Mouse (Mus musculus): ENCODE results near the gene Tuba1b.
"Not testable (repeated sequence)": the region's sequence is repeated elsewhere in the genome, so short reads cannot be mapped to it uniquely, and the experiment has no call there.

Tuba1b gene

DNA sequence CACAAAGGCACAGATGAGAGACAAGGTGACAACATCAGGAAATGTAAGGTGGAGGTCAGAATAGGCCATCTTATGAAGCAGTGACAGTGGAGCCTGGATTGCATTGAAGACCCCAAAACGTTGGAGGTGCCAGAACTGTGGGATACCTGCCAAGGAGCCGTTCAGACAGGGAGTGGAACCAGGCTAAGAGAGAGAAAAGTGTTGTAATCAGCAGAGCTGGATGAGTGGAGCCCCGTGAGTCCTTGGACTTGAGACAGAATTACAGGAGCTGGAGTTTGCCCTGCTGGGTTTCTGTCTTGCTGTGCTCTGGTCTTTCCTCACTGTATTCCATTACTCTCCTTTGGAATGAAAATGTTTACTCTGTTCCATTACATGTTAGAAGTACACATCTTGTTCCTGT lies 11.8 kb downstream of the Tuba1b start:
- DNase-seq = peak; percentile 73 to 80

DNA sequence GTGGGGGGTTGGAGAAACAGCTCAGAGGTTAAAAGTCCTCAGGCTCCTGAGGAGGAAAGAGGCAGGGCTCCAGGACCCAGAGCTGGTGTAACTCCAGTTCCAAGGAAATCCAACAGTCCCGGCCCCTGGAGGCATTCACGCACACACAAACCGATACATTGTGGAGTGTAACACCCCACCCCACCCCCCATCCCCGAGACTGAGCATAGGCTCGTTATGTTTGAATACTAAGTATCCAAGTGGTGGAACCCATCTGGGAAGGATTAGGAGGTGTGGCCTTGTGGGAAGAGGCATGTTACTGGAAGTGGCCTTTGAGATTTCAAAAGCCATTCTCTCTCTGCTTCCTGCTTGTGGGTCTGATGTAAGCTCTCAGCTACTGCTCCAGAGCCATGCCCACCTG lies 12.9 kb downstream of the Tuba1b start:
- DNase-seq = no peak

DNA sequence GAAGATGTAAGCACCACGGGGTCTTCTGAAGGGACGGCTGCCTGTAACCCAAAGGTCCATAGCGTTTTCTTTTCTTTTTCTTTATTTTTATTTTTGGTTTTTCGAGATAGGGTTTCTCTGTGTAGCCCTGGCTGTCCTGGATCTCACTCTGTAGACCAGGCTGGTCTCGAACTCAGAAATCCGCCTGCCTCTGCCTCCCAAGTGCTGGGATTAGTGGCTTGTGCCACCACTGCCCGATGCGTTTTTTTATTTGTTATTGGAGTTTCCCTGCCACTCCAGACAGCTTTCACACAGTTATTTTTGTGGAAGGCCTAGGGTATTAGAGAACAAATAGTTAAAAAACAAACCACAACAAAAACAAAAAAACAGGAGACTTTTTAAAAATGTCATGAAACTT lies 15.9 kb downstream of the Tuba1b start:
- not testable (repeated sequence) for DNase-seq

DNA sequence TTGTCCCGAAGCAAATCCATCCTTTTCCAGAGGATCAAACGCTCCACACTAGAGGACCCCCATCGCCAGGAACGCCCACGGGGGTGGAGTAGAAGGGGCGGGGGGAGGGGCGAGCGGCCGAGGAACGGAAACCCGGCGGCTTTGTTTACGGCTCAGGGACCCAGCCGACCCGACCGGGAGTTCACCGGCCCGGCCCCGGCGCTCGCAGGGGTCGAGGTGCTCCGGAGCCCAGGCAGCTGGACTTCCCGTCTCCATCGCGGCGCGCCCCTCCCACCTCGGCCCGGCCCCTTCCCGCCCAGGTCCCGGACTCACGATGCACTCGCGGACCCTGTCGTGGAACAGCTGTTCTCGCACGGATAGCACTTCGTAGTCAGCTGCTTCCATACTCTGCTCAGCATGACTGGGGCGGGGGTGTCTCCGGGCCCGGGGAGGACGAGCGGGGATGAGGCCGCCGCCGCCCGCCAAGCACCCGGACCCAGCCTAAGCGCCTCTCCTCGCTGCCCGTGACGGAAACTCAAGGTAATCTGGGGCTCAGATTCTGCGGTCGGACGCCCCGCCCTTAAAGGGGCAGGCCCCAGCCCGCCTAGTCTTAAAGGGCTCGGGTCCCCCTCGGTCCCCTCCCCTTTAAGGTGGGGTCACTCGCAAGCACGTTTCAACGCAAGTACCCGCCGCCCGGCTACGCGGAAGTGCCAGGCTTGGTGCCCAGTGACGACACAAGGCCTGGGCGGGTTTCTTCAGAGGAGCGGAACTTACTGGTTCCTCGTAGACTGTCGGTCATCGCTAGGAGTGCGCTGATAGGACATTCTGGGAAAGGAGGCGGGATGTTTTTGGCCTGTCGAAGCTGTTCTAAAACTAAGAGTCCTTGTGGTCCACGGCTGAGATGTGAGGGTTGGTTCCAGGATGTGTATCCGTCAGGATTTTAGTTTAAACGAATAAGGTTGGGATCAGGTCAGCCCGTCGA lies 16.5 kb downstream of the Tuba1b start, which contains the start of gene Lmbr1l:
Lmbr1l (minus strand) TSS at position 694 of the 961 bp plus-strand sequence.
- peak; percentile 99 to 100 for DNase-seq

DNA sequence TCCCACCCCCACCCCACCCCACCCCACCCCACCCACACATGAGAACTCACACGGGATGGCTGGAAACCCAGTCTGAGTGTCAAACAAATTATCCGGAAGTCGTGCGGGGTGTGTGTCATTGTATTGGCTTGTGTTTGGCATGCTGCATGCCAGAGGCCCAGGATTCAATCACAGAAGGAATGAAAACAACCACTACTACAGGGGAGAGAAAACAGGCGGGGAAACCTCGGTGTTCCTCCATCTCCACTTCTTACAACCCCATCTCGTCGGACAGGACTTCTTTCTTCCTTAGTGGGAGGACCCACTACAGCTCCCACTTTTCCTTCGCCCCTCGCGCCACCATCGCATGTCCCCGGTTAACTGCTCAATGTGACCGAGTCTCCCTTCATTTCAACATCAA lies 17.3 kb downstream of the Tuba1b start:
- no peak for DNase-seq

DNA sequence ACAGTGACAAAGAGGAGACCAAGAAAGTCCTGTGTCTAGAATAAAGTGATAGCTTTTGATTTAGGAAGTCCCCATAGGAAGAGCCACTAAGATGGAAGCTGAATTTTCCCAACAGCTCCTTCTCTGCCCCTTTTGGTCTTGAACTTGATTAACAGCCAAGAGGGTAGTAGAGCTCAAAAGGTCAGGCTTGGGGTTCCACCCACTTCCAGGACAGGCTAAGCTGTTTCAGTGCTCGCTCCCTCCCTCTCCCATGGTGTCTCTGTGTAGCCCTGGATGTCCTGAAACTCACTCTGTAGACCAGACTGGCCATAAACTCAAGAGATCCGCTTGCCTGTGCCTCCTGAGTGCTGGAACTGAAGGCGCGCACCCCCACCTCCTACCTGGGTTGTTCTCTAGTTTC lies 18.3 kb downstream of the Tuba1b start:
- DNase-seq = peak in 1 of 2 experiments; percentile 42

DNA sequence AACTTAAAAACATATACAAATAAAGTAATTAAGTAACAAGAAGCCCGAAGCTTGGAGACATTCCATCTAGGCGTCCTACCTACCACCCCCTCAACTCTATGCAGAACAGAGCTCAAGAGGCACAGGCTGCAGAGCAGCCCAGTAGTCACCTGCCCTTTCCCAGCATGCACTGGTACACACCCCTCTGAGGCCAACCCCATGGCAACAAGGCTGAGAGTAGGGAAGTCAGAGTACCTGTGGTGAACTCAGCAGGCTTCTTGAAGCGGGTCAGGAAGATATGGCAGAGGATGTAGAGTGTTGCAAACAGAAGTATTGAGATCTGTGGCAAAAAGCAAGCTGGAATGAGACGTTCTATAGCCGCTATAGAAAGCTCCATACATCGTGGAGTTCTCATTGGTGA lies 19.5 kb downstream of the Tuba1b start:
- no peak for DNase-seq

DNA sequence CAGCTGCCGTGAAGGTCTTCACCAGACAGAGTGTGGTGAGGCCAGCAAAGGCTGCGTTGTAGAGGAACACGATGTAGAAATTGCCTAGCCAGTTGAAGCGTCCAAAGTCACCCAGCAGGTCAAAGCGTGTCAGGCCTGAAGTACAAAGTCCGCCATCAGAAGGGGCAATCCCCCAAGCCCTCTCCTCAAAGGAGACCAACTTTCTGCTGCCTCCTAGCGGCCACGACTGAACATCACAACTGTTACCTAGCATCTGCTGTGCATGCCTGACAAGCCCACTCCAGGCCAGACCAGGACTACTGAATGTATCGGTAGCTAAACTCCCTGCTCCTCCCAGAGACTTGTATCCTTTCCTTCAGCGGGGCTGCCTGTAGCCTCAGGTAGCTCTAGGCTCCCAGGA lies 29.7 kb downstream of the Tuba1b start:
- DNase-seq = peak; percentile 34 to 73

DNA sequence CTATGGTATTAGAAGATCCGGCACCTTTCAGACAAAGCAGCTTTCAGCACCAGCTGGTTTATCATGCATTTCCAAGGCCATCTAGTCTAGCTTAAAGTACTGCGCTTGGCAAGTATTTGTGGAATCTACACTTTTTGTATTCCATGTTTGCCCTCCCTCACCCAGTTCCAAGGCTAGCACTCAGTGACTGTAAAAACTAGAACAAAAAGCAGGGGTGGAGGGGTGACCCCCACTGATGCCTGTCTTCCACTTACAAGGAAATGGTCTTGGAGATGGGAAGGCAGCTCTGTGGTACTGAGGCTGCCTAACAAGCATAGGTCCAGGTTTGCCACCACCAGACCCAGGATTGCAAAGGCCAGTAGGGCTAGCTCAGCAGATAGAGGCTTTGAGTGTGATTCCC lies 31.8 kb downstream of the Tuba1b start:
- DNase-seq = no peak

DNA sequence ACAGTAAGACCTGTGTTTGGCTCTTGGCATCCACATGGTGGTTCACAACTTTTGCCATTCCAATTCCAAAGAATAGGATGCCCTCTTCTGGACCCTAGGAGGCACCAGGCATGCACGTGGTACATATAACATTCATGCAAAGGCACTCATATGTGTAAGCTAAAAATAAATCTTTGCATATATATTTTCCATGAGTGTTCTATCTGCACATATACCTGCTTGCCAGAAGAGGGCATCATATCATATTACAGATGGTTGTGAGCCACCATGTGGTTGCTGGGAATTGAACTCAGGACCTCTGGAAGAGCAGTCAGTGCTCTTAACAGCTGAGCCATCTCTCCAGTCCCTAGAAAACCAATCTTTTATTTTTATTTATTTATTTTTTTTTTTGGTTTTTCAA lies 32.8 kb downstream of the Tuba1b start:
- no peak for DNase-seq

DNA sequence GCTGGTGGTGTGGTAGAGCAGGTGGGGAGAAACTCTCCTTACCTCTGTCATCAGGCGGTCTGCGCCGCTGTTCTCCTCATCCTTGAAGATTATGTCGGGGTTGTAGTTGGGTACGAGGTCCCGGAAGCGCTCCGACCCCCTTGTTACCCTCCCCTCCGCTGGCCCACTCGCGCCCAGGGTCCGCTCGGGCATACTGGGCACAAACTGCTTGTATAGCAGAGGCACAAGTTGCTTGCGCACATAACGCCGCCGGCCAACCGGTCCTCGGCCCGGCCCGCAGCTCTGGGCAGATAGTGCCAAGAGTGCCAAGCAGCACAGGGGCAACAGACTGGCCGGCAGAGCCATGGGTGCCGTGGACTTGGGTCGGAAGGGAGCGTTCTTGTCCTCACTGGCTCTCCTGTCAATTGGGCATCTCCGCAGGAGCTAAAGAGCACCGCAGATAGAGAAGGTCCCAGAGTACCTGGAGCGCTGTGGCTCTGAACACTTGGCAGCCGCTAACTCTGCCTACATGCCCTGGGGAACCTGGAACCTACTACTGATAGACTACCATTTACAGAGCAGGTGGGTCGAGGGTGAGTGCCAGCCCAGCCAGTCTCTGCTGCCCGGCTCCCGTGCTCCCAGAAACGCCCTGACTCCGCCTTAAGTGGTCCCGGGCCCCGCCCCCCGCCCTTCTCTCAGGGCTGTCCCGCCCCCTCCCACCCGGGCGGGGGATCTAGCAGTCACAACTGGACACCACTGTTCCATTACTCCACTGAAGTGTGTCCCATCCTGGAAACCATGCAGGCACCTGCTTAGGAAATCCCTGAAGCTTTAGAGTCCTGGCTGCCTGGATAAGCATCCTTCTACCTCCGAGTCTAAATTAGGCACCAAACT lies 36.2 kb downstream of the Tuba1b start, which contains the start of gene Dhh:
Dhh (minus strand) TSS at position 613 of the 873 bp plus-strand sequence.
- peak; percentile 37 to 66 for DNase-seq

DNA sequence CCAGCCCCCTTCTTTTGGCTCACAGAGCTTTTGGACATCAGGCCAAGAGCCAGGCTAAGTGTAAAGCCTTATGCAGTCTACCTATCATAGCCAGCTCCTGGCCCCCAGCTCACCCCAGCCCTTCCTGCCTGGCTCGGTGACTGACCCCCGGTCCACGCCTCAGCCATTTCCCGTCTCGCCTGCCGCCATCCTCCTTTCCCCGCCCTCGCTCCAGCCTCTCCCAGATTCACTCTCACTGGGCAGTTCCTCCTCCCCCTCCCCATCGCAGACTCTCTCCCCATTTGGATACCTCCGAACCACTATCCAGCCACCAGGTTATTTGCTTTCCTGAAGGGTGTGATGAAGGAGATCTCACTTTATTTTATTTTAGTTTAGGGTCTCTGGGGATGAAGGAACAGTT lies 36.9 kb downstream of the Tuba1b start:
- peak; percentile 49 to 57 for DNase-seq

DNA sequence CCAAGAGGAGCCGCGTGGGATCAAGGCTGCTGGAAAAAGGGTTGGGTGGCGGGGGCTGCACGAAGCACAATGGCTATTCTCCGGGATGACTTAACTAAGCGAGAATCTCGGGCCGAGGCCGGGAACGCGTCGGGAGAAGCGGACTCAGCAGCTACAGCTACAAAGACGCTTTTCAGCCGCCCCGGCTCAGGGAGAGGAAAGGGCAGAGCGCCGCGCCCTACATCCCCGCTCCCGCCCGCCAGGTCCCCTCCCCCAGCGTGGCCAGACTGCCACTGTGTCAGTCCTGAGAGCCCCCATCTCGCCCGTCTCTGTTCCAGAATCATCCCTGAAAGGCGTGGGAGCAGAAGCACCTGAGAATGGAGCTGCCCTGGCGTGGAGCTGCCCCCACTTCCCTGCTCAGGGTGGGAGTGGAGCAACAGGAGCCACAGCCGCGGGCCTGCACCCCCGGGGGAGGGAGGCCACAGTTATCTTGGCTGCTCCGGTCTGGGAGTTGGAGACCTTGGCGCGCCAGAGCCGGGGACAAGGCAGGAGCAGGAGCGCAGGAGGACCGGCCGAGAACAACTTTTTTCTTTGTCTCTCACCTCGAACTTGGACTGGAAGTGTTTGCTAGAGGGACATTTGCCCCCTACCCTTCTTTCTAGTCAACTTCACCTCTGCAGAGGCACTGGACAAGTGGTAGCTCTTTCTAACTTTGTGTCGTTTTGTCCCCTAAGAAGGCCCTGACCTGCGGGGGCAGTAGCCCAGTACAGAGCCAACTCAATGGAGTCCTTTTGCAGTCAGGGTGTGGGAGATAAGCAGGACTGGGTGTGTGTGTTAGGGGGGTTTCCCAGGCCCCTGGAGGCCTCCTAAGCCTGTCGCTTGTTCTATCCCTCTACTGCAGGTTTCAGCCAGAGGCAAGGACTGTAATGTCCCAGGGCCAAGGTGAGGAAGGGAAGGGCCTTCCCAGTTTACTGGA lies 38.5 kb downstream of the Tuba1b start:
- DNase-seq = peak in 1 of 2 experiments; percentile 55

DNA sequence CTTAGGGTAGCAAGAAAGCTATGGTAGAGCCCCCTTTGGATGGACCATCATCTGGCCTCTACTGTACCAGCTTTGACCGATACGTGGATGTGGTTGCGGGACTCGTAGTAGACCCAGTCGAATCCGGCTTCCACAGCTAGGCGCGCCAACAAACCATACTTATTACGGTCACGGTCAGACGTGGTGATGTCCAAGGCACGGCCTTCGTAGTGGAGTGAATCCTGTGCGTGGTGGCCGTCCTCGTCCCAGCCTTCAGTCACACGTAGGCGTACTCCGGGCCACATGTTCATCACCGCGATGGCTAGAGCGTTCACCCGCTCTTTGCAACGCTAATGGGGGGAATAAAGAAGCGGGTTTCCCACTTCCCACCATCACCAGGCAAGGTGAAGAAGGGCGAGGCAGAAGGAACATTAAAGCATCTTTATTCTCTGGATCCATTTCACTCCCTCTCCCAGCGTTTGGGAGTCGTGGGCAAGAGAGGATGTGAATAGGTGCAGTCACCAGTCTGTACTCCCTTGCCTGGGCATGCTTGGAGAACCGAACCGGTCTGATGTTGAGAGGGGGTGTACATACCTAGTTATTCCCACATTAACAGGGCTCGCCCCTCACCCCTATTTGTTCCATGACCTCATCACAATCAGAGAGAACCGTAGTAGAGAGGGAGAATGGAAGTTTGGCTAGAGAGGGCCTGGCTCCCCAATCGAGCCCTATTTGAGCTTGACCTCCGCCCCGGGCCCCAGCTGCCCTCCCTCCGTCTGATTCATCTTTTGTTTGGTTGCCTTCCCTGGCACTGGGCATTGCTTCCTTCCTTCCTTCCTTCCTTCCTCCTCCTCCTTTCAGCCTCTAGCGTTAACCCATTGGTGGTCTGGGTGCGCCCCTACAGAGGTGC lies 39.4 kb downstream of the Tuba1b start:
- DNase-seq = no peak

DNA sequence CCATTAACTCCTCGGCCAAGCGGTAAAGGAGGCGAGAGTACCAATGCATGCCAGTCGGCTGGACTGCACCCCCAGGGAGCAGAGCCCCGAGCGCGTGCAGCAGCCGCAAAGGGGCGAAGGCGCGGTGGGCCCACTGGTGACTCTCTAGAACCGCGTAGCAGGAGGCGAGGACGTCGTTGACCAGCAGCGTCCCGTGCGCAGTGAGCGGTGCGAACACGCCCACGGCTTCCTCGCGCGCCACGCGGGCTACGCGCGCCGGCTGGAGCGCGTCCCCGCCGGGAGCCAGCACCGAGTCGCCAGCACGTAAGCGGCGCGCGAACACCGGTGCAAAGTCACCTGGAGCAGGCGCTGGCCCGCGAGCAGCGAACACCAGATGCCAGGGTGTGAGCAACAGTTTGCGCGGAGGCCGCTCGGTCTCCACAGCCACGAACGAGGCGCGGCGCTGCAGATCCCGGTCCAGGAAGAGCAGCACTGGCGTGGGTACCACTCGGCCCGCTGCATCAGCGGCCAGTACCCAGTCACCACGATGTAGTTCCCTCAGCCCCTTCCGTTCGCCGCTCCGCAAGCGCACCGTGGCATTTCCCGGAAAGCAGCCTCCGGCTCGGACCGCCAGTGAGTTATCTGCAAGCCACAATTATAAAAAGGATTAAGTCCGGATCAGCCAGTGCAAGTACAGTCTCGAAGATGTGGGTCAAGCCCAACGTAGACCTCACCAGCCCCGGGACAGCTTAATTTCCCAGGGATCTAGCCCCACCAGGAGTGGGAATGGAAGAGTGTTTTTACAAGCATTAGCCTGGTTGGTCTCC lies 40.2 kb downstream of the Tuba1b start, which contains the start of gene Rhebl1:
Rhebl1 (minus strand) TSS at position 601 of the 806 bp plus-strand sequence.
- peak in 1 of 2 experiments; percentile 69 for DNase-seq

DNA sequence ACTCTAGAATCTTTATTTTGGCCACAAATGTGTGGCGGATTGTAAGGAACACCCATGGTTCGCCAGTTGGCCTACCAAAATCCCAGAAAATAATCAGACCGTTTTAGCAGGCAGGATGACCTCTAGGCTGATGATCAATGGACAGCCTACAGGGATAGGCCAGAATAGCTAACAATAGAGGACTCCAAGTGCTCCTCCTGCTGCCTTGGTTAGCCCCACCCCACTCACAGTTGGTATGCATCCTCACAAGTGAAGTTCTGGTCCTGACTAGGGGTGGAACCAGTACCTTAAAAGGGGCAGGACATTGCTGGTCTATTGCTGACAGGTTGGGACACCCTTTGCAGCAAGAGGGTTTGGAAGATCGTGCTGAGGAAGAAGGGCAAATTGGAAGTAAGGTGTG lies 41.3 kb downstream of the Tuba1b start:
- DNase-seq = no peak

DNA sequence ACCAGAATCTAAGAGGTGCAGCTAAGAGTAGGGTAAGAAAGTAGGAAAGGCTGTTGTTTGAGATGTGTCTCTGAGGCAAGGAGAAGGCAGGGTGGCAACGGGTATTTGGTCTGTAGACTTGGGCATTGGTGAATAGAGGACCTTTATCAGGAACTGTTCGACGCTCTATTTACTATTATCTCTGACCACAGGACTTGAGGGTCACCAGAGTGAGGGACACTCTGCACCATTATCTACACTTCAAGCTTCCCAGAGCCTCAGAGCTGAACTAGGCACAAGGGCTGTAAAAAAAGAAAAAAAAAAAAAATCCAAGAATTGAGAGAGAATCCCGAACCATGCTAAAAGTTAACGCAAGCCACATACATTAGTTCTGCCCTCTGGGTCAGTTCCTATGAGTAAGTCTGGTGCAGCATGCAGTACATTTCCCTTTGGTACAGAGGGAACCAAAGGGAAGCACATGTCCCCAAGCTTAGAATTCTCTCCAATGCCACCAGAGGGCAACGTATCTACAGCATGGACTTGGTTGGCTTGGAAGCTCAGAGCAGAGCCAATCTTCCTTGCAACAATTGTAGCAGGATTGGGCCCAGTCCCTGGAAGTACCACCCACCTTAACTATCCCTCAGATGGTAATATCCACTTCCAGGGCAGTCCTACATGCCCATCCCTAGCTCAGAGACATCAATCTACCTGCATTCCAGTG lies 42.3 kb downstream of the Tuba1b start:
- DNase-seq = peak; percentile 78 to 88

DNA sequence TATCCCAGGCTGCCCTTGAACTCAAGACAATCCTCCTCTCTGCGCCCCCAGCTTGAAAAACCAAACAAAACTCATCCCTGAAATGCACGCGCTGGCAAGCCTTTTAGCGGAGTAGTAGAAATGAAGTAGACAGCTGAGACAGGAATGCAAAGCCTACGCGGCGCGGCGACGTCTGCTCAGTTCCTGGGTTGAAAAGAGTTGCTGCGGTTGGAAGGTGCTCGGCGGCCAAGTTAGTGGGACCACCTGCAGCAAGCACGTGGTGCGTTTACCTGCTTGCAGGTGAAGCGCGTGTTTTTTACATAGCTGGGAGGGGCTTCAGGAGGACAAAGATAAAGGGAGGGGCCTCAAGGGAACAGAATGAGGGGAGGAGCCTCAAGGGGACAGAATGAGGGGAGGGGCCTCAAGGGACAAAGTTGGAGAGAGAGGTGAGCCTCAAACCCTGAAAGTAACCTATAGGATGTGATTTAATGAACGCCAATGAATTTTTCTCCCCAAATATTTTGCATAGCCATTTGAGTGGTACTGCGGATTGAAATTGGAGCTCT lies 43.1 kb downstream of the Tuba1b start:
- DNase-seq = no peak

DNA sequence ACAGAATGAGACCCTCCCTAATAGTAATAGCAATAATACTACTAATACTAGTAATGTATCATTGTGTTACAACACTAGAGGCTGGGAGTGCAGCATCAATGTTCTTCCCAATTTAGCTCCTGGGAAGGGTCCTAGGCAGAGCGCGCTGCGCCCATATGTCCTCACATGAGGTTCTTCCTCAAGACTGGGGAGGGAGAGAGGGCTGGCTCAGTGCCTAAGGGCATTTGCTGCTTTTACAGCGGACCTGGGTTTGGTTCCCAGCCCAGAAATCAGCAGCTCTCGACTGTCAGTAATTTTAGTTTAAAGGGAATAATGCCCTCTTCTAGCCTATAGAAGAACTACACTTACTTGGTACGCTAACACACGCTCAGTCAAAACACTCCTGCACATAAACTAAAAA lies 46.8 kb downstream of the Tuba1b start:
- DNase-seq = no peak

Measured in kidney, postnatal 36 days (tissue).